Mouse (Mus musculus) erythroblast, adult 5-6 weeks (primary cell): ENCODE measurements at regions not wholly inside any gene's neighbourhood (a gene's known extent, or its start where the extent isn't known, plus 50 kb on each side); places are given as distances from the start of the nearest gene placed in this dataset.
"Not testable (repeated sequence)": the region's sequence is repeated elsewhere in the genome, so short reads cannot be mapped to it uniquely, and the experiment has no call there.

ENCODE experiments used
- ATAC-seq: replicated peaks from 2 replicates; pipeline ENCODE4 v1.8.0; 2016; ENCODE audit warnings: moderate number of reproducible peaks, mild to moderate bottlenecking, moderate TSS enrichment, inconsistent platforms; ENCODE audit not compliant: poor library complexity, low FRiP score, severe bottlenecking

DNA sequence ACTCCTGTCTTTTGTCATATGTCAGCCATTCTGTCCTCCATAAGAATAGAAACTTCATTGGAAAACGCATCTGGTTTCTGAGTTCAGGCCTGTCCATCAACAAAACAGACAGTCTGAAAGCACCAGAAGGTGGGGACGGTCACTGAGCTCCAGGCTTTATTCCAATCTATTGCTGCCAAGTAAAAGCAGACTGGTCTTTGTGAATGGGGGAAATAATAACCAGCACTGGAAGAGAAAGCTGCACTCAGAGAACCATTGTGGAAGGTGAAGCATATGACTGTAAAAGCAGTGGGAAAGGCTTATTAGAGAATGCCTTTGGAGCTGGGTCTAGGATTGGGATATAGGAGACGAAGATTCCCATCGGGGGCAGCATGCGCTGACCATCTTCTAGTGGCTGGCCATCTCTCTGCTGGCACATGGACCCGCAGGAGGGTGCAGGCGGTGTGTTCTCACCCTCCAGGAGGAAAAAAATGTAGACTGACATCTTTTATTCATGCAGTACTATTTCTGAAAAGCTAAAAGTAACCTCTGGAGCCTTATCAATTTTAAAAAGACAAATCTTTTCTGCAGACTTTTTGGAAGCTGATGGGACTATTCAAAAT, 1638.0 kb downstream of the Car8 start:
- no peak for ATAC-seq

DNA sequence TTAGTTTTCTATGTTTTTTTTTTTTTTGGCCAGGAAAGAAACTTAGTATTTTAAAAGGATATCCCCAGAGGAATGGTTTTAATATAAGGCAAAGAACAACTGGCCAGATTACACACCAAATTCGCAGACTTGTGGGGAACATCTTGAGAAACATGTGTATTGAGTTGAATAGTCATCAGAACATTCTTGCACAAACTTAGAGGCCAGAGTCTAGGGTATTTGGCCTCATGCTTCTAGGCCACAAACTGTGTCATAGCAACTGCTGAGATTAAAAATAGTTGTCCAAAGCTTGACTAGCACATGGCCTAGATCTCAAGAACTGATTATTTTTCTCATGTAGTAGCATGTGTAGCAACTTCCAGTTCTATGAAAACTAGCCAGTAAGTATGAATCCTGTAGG, 1642.5 kb downstream of the Car8 start:
- ATAC-seq = no peak

DNA sequence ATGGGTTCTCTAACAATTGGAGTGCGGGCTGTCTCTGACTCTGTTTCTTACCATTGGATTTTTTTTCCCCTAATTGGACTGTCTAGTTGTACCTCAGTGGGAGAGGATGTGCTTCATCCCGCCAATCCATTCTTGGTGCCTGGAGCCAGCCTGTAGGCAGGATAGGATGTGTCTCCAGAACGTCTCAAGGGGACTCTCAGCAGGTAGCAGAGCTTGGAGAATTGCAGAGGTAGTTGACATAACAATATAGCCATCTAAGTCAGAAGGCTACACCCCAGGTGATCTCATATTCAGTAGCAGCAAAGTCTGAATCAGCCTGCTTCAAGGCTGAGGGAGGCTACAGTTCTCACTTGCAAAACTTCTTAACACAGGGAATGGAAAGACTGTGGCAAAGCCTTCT, 1646.0 kb downstream of the Car8 start:
- not testable (repeated sequence) for ATAC-seq

DNA sequence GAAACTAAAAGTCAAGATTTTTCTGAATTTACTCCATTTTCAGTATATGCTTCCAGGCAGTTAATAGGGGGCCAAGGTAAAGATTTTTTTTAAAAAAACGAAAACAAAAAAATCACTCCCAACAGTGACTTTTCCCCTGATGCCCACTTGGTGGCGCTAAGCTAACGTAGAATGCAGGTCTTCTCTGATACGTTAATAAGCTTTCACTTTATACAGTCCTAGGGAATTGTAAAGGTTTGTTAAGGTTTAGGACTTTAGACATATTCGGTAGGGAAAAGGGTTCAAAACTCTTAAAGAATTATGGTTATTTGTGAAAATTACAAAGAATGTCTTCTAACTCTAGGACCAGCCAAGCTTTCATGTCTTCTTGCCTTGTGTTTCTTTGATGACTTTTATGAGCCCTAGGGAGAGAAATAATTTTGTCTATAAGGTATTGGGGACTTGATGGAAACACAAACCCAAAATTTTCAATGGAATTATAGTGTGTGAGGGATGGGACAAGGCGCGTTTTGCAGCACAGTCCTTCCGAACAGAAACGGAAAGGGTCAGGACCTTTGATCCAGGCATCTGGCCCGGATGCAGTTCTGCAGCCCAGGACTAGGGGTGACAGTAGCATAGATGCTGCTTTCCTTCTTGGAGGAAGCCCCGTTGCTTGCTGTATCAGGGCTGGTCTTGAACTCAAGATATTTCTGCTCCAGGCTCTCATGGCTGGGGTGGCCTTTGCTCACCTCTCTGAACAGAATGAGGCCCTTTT, 1677.1 kb downstream of the Car8 start:
- no peak for ATAC-seq

DNA sequence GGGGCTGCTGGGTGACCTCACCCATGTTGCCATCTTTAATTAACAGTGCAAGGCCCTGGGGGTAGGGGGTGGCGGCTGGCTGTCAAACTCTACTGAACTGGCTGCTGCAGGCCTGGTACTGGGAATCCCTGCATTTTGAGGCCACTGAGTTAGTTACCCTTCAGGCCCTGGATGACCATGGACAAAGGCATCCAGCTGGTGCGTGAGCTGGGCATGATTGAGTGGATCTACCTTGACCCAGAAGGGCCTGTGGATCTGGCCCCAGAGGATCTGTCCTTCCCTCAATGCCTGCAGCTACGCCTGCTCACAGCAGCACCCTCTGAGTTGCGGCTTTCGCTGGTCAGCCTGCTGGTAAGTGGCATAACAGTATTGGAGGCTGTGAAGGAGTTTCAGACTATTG, 1699.2 kb downstream of the Car8 start:
- ATAC-seq = no peak

DNA sequence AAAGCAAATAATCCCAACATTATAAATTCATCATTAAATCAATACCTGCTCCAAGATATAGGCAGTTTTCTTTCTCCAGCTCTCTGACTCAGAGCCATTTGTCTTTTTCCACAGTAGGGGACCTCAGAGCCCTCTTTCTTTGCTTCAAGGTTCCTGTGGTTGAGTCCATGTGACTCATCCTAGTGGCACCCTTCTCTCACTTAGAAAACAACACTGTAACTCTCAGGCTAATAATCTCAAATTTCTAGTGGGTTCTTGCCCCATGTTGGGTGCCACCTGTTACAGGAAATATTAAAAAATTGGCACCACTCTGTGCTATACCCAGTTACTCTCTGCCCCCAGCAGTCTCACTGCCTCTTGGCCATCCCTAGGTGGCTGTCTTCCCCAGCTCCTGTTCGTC, 1706.4 kb downstream of the Car8 start:
- ATAC-seq = no peak

DNA sequence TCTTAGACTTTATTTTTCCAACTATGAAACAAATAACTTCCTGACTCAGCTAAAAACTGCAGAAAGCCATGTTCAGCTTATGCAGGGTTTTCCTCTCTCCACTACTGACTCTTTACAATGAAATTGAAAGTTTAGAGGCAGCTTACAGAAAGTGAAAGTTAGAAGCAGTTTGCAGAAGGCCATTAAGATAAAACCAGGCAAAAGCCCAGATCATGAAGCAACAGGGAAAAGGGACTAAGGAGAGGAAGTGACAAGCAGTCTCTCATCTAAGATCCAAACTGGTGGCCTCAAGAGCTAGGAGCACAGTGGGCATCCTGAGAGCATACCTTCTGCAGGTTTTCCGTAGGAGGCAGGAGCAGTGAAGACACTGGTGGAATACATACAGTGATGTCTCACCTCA, 1721.2 kb downstream of the Car8 start:
- no peak for ATAC-seq

DNA sequence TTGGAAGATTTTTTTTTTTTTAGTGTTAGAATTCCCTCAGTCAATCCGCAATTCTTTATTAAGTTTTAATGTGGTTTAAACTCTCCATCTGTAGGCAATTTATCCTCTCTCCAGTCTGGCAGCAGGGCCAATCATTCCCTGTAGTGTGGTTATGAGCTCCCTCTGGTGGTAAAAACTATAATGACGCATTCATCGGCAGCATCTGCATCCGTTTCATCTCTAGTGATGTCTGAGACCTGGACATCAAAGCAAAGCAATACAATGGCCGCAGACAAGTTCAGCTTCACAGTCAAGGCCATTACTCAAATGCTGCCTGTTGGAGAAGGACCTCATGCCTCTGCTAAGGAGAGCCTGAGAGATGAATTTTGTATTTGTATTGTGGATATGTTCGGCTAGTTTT, 1721.7 kb upstream of the Impad1 start:
- peak; percentile 76 for ATAC-seq

DNA sequence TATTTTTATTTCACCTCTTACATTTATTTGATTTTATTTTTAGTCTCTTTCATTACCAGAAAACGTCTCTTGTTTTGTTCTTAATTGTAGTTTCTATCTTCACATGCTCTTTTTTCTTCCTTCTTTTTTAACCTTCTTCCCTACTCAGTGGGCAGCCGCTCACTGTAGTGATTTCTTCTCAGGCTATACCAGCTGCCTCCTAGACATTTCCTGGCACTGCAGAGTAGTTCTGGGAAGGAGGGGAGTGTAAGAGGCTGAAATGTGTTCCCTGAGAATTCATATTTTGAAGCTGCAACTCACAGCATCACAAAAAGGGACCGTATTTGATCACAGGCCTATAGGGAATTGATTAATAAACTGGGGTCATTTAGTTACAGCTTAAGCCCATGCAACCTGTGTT, 1720.5 kb upstream of the Impad1 start:
- ATAC-seq = no peak

DNA sequence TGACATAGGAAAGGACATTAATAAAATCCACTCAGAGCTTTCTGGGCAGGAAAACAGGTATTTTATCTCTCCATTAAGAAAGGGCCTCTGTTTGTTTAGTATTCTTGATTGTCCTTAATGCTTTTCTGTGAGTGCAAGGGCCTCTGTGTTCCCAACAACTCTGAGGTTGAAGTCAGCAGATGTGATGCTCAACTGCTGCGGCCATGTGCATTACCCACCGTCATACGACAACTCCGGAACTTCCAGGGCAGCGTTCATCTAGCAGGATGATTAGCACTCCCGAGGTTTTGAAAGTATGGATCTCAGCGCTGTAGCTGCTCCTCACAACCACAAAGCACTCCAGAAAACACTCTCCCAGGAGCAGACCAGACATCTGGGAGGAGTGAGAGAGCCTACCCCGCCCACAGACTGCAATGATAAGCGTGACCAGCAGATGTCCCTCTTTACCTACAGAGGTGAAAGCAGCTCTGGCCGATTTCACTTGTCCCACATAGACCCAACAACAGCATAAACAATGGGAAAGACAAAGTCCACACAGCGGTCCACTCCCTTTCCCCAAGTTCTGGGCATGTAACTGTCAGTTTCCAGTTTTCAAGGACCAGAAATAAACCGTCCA, 1719.7 kb upstream of the Impad1 start:
- peak; percentile 88 for ATAC-seq

DNA sequence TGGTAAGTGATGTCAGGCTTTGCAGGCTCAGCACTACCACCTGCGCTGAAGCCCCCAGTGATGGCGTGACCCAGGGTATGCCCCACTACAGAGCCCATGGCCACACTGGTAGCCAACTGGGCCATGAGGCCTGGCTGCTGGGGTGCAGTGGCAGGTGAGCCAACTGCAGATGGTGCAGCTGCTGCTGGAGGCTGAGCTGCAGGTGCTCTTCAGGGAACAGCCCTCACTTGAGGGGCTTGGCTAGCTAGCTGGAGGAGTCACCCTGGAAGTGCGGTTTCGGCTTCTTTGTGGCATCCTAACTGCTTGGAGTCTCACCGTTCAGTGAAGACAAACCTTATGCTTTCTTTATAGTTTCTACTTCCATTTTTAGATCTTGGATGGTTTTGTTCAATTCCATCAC, 1714.9 kb upstream of the Impad1 start:
- ATAC-seq = no peak
